Mouse (Mus musculus): ENCODE measurements at regions not wholly inside any gene's neighbourhood (a gene's known extent, or its start where the extent isn't known, plus 50 kb on each side); places are given as distances from the start of the nearest gene placed in this dataset.
A peak's percentile ranks its signal among the peaks of the same experiment; 100 is the strongest.

DNA sequence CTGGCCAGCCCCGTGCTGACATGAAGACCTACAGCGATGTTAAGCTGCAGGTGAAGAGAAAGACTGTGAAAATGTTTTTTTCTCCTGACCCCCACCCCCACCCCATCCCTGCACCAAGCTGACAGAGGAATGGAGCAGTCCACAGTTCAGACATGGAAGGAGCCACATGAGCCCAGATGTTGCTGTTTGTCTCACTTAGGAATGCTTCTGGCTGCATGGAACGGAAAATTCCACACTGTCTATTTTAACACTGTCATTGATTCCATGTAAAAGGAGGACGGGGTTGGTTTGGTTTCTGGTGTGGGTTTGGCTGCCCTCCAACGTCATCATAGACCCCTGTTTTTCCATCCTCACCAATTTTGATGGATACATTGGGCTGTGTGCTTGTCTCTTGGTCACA, 179.3 kb downstream of the Gpat3 start:
- DNase-seq, result no peak
- intact Hi-C loops (cut with DNase I), result loop anchor here (5.0 kb wide), 1 partner anchor 643 kb away; no protein-coding TSS in a partner anchor

DNA sequence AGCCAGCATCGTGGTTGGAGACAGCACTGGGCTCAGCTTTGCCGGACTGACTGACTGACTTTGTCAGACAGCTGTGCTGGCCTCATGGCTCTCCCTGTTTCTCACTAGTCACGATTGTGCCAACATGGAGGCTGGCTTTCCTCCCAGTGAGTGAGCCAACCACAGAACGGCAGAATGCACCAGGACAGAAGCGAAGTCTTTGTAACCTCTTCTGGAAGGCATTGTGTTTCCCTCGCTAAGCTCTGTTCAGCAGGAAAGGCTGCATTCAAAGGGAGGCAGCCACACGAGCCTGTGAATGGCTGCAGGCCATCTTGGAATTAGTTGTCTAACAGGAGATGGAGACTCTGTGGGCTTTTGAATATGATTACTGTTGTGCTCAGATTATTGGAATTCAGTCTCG, 178.3 kb downstream of the Gpat3 start:
- intact Hi-C loops (cut with DNase I), result loop anchor here (5.0 kb wide), 1 partner anchor 644 kb away; no protein-coding TSS in a partner anchor
- no peak for DNase-seq

DNA sequence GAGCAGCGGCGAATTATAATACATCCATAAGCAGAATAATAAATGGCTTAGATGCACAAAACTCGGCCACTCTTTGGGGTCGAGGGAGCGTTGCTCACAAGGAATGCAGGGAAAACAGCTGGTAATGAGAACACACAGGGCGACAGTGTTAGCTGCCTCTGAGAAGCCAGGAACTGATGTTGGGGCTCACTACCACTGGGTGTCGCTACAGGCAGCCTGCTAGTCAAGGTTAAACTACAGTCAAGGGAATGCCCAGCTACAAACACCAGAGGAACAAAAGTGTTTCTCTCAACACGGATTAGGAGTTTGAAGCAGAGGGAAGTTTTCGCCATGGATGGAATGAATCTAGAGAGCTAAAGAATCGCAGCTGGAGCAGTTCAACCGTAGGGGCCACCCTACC, 175.3 kb downstream of the Gpat3 start:
- peak; percentile 22 to 53 for DNase-seq
- intact Hi-C loops (cut with DNase I), result loop anchor here (5.0 kb wide), 1 partner anchor 647 kb away; no protein-coding TSS in a partner anchor

DNA sequence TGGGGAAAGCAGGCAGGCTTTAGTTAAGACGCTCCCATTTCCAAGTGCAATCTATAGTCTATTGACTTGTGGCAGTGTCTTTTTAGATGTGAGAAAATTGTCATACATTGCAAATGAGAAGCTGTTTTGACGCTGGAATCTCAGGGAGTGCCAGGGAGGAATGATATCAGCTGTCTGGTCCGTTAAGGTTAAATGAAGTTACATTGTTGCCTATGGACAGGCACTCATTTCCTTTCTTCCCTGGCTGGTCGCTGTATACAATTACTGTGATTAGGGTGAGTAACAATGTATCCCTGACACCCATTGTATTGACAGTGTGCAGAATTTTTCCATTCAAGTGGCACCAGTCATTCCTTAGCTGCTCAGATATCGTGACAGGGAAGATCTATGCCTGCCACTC, 168.3 kb downstream of the Gpat3 start:
- intact Hi-C loops (cut with DNase I), result no loop called here

DNA sequence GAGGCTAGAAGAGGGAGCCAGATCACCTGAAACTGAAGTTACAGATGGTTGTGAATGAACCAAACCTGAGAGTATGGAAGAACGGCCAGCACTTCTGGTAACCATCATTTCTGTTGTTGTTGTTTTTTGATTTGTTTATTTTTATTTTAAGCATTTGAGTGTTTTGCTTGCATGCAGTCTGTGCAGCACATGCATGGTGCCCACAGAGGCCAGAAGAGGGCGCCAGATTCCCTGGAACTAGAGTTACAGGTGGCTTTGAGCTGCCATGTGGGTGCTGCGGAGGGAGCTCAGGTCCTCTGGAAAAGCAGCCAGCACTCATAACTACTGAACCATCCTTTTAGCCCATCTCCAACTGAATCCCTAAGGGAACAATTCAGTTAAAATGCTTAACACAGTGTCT, 159.7 kb downstream of the Gpat3 start:
- intact Hi-C loops (cut with DNase I), result no loop called here
- DNase-seq, result no peak

More for the DNA sequence above, 168.3 kb downstream of the Gpat3 start:
- no peak for DNase-seq

DNA sequence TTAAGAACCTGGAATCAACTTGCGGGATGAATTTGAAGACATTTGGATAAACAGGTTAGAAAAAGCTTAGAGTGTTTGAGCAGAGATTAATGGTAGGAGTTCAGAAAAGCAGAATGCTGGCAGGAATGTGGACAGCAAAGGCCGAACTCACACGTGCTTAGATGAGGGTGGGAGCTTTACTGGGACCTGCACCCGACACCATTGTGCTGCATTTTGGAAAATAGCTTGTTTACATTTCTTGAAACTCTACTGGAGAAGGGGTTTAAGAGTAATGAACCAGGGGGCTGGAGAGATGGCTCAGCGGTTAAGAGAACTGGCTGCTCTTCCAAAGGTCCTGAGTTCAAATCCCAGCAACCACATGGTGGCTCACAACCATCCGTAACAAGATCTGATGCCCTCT, 154.9 kb downstream of the Gpat3 start:
- intact Hi-C loops (cut with DNase I), result no loop called here
- no peak for DNase-seq

DNA sequence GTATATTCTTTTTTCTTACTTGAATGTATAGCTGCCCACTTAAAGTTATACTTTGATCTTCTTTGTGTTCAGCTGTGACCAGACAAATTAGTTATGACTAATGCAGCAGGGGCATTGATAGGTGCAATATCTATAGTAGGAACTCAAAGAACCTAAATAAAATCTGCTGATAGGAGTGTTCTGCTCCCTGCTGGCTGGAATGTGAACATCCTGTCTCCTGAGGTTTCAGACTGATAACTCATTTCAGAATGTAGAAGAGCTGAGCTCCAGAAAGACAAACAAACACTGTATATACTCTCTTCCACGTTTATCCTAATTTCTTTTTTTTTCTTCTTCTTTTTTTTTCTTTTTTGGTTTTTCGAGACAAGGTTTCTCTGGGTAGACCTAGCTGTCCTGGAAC, 146.9 kb downstream of the Gpat3 start:
- intact Hi-C loops (cut with DNase I), result no loop called here
- DNase-seq, result no peak

DNA sequence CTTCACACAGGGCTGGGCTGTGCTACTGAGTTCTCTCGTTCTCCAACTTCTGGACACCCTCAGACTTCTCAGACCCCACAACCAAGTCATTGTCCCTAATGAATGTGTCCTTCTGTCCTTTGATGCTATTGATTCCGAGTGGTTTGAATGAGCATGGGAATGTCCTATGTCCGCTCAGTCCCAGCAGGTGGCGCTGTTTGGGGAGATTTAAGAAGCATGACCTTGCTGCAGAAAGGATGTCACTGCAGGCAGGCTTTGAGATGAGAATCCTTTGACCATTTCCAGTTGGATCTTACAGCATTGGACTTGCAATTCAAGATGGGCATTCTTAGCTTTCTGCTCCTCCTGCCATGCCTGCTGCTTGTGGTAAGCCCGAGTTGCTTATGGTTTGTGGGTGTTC, 146.1 kb downstream of the Gpat3 start:
- intact Hi-C loops (cut with DNase I), result no loop called here
- peak in 1 of 2 experiments; percentile 9 for DNase-seq

DNA sequence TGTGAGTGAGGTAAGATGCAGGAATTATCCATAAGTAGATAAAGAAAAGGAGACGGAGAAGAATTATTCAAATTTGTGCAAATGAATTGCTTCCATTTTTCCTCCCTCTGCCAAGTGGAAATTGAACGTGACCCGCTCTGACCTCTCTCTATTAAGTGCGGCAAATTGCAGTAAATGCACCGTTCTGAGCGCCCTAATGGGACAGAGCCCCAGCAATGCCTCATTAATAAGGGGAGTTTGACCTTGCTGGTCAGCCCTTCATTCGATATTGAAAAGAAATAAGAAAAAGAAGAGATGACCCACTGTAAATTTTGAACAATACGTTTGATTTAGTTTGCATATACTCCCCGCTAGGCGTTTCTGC, 137.0 kb downstream of the Gpat3 start:
- intact Hi-C loops (cut with DNase I), result no loop called here
- no peak for DNase-seq

DNA sequence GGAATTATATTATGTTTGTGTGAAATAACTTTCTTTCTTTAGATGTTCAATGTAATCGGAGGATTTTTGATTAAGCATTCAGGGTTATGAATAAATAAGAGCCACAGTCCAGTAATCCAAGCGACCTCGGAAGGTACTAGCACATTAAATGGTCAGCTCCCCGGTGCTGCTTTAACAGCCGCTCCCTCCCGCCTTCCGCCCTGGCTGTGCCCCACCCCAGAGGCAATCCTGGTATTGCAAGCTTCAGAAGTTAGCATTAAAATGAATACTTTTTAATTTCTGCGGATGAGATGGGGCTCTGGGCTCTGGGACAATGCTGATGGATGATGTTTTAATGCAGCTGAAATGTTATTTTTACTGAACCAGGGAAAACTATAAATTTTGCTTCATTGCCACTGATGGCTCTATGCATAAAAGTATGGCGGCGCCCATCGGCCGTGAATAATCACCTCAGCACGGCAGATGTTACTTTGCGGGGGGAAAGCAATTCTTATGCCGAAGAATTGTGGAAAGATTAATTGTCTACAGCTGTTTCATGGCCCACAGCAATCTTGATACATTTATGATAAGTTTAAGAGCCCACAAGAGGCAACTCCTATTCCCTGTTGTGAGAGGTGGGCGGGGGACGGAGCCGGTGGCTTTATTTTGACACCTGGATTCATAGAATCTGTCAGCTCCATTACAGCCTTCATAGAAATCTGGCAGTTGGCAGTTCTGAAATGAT, 136.5 kb downstream of the Gpat3 start:
- intact Hi-C loops (cut with DNase I), result no loop called here
- DNase-seq, result no peak

DNA sequence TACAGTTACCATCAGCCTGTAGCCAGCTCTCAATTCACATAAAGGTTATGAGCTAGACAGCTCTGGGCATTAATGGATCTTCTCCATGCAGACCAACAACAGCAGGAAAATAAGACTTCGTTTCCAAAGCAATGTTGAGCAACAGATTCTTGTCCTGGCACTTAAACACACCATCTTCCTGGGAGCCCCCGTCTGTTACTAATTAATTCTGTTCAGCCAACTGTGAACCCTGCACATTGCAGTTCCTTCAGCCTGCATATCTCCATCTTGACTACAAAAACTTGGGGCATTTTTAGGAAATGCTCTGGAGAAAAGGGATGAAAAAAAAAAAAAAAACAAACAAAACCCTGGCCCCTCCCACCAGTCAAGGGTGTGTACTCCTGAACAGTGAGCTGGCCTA, 131.2 kb downstream of the Gpat3 start:
- intact Hi-C loops (cut with DNase I), result no loop called here
- DNase-seq, result no peak

DNA sequence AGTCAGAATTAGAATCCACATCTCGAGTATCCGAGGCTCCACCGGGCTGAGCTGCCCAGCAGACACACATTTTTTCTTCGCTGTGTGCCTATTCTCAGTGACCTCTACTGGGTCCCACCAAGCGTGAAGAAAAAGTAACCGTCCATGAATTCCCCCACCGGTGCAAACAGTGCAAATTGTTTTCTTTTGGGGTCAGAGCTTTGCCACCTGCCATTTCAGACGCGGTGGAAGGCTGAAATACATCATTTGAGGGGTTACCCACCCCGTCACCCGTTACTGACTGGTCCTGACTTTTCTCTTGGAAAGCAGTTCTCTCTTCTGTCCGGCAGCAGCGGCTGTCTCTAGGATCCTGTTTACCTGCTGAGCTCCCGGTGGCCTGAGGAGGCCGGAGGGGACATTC, 105.7 kb downstream of the Gpat3 start:
- intact Hi-C loops (cut with DNase I), result no loop called here

More for the DNA sequence above, 105.7 kb downstream of the Gpat3 start:
- no peak for DNase-seq
